Mouse (Mus musculus) myocyte (in vitro differentiated cells): Measurements from ENCODE around the gene Gtf2h4. TPM values are rescaled to one million over a fixed set of nuclear protein-coding genes. Genes with fewer than 3 reads are reported as not detected.

ENCODE experiments used
- H3K27me3 ChIP-seq: one replicate; pipeline ENCODE4 v1.6.1; 2011; ENCODE audit not compliant: control insufficient read depth, insufficient read depth, insufficient read length
- H3K36me3 ChIP-seq: one replicate; pipeline ENCODE4 v1.6.1; 2011; ENCODE audit not compliant: control insufficient read depth, insufficient read depth
- H3K4me2 ChIP-seq: one replicate; pipeline ENCODE4 v1.6.1; 2011; ENCODE audit warnings: low read depth, control low read depth
- H3K4me3 ChIP-seq: one replicate; pipeline ENCODE4 v1.5.1; 2011; ENCODE audit warnings: mild to moderate bottlenecking, control low read depth, moderate library complexity
- H3K79me2 ChIP-seq: one replicate; pipeline ENCODE4 v1.6.1; 2011; ENCODE audit not compliant: control insufficient read depth, insufficient read depth
- H3ac ChIP-seq: one replicate; pipeline ENCODE4 v1.6.1; 2011; ENCODE audit not compliant: control insufficient read depth, insufficient read length
- CEBPB ChIP-seq: IDR thresholded peaks from 2 replicates; pipeline ENCODE4 v1.6.1; 2011; ENCODE audit warnings: mild to moderate bottlenecking, moderate library complexity; ENCODE audit not compliant: poor library complexity, insufficient read depth, severe bottlenecking
- E2F4 ChIP-seq: IDR thresholded peaks from one replicate; pipeline ENCODE4 v1.6.1; 2011; ENCODE audit warnings: mild to moderate bottlenecking, control low read depth, moderate library complexity; ENCODE audit not compliant: insufficient read depth
- MAX ChIP-seq: IDR thresholded peaks from one replicate; pipeline ENCODE4 v1.6.1; 2011; ENCODE audit warnings: low read depth, mild to moderate bottlenecking, control low read depth
- MYOD1 ChIP-seq, 3 experiments: IDR thresholded peaks; one replicate each; pipeline ENCODE4 v1.6.1; 2011; ENCODE audit warnings: control low read depth in 2 of 3, low read depth in 2 of 3, mild to moderate bottlenecking in 2 of 3, moderate library complexity in 1 of 3; ENCODE audit not compliant: insufficient read length in 2 of 3, control insufficient read depth in 1 of 3
- MYOG ChIP-seq, 3 experiments: IDR thresholded peaks; one replicate each; pipeline ENCODE4 v1.6.1; 2011; ENCODE audit warnings: control low read depth in 2 of 3, low read depth in 2 of 3, mild to moderate bottlenecking in 2 of 3; ENCODE audit not compliant: insufficient read length in 2 of 3, control insufficient read depth in 1 of 3, insufficient read depth in 1 of 3
- POLR2A ChIP-seq: IDR thresholded peaks from one replicate; pipeline ENCODE4 v1.6.1; 2011; ENCODE audit warnings: low read depth, mild to moderate bottlenecking, control low read depth, moderate library complexity; ENCODE audit not compliant: insufficient read length
- POLR2AphosphoS2 ChIP-seq: IDR thresholded peaks from one replicate; pipeline ENCODE4 v1.6.1; 2011; ENCODE audit warnings: low read depth, control low read depth; ENCODE audit not compliant: insufficient read length
- REST ChIP-seq: IDR thresholded peaks from one replicate; pipeline ENCODE4 v1.6.1; 2011; ENCODE audit warnings: mild to moderate bottlenecking, control low read depth, moderate library complexity; ENCODE audit not compliant: insufficient read depth, insufficient read length
- SRF ChIP-seq: IDR thresholded peaks from one replicate; pipeline ENCODE4 v1.6.1; 2011; ENCODE audit warnings: low read depth; ENCODE audit not compliant: control insufficient read depth, insufficient read length
- TCF12 ChIP-seq: IDR thresholded peaks from one replicate; pipeline ENCODE4 v1.6.1; 2011; ENCODE audit warnings: mild to moderate bottlenecking, control low read depth; ENCODE audit not compliant: poor library complexity, insufficient read depth, severe bottlenecking
- TCF3 ChIP-seq: IDR thresholded peaks from one replicate; pipeline ENCODE4 v1.6.1; 2011; ENCODE audit warnings: low read depth, control low read depth; ENCODE audit not compliant: insufficient read length
- USF1 ChIP-seq: IDR thresholded peaks from one replicate; pipeline ENCODE4 v1.6.1; 2011; ENCODE audit warnings: low read depth, mild to moderate bottlenecking, control low read depth, moderate library complexity
- polyA plus RNA-seq: library from polyadenylated mRNA; unstranded; fragments of >200 nt; fragmentation: generic; extraction: Trizol; gene quantifications from one replicate; pipeline ENCODE4 v1.2.1, GENCODE M21; 2012; ENCODE audit warnings: missing spikeins

The Gtf2h4 gene
- polyA plus RNA-seq, 1 experiment, result 27.4 TPM

DNA sequence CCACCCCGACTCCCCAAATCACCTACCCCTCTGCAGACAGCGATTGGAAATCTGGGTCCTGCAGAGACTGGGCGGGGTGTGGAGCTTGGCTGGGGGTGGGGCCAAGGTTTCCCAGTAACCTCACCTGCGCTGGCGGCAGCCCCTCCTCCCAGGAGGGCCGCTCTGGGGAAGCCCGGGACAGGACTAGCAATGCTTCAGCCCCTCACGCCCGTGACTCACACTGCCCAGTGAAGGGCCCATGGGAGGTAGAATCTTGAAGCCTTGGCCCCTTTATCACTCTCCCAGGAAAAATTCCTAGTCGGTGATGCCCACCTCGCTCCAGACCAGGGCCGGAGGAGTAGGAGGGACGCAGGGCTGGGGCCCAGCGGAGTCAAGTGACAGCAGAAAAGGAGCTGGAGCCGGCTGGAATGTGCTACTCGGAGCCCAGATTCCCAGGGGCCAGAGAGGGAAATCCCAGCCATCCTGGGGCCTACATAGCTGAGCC is 28.5 kb upstream of the Gtf2h4 start:
- H3K36me3 ChIP-seq, result no peaks in the 10 kb centered on the region
- peak overlapping the region; percentile 87 for H3K4me2 ChIP-seq
- H3ac ChIP-seq, result peak overlapping the region; percentile 22
- no peak for TF ChIP-seq REST
- TF ChIP-seq MYOD1 (IDR thresholded peaks at IDR 0.05; ENCODE audit: control insufficient read depth in 1 of 3, insufficient read length in 2 of 3, low read depth in 2 of 3), result no peak
- no peaks in the 10 kb centered on the region for H3K27me3 ChIP-seq
- peak overlapping the region; percentile 52 for H3K4me3 ChIP-seq
- peaks cover 33% of the 10 kb centered on the region for H3K79me2 ChIP-seq

DNA sequence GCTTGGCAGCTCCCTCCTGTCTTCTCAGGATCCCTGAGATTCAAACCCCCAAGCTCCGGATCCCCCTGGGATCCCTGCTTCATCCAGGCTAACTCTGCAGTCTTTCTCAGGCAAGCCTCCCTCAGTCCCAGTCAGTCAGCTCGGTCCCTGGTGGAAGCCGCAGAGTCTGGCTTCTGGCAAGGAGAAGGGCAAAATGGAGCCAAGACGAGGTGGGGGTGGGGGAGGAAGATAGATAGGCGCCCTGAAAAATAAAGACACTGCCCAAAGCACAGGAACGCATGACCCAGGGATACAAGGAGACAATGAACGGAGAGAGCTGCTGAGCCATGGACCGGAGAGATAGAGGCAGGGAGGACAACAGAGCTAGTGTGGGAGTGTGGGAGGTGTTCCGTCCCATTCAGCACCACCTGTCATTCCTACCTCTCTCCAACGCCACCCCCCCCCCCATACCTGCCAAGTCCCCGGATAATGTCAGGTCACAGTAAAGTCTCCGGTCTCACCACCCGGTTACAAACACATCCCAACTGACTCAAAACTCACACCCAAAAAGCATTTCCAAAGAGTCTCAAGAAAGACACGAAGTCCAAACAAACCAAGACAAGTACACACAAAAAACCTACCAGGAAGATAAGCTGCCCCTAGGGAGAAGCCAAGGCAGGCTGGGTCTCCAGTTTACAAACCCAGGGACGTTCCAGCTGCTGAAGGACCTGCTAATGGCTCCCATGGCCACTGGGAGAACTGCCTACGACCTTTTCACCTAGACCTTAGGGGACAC is 27.9 kb upstream of the Gtf2h4 start:
- peaks cover 39% of the 10 kb centered on the region for H3K79me2 ChIP-seq
- H3ac ChIP-seq, result peak overlapping the region; percentile 22
- H3K4me2 ChIP-seq, result peak overlapping the region; percentile 87
- no peaks in the 10 kb centered on the region for H3K36me3 ChIP-seq
- H3K27me3 ChIP-seq, result no peaks in the 10 kb centered on the region
- TF ChIP-seq POLR2A (no peak), REST (no peak), POLR2AphosphoS2 (no peak), TCF3 (no peak), E2F4 (no peak), SRF (no peak), MYOD1 (IDR thresholded peaks at IDR 0.05; ENCODE audit: control insufficient read depth in 1 of 3, insufficient read length in 2 of 3, low read depth in 2 of 3) (no peak), MAX (no peak)
- peak overlapping the region; percentile 52 for H3K4me3 ChIP-seq

DNA sequence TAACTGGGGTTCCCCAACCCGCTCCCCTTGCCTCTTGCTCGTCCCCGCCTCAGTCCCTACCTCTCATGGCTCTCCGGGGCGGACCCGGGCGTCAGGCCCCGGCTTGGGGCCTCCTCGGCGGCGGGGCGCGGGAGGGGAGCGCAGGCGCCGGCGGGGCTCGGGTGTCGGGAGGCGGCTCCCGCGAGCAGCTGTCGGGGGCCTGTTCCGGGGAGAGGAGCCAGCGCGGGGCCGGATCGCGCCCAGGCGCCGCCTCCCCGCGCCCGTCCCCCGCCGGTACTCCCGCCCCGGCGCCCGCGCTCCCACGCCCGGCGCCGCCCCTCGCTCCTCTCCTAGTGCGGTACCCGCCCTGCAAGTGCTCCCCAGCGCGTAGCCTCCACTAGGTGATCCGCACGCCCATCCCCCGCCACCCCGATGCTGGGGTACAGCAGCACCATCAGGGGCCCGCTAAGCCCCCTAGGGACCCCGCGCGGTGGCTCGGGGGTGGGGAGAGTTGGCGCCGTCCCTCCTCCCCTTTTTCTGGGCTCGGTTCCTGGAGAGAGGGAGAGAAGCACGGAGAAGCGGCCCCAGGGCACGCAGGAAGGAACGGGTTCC is 26.9 kb upstream of the Gtf2h4 start:
- peak; percentile 76 for TF ChIP-seq POLR2AphosphoS2
- no peak for TF ChIP-seq CEBPB
- peak; percentile 77 for TF ChIP-seq POLR2A
- TF ChIP-seq SRF, result no peak
- no peak for TF ChIP-seq MAX
- no peak for TF ChIP-seq E2F4
- TF ChIP-seq USF1, result no peak
- TF ChIP-seq REST, result no peak
- peak in 2 of 3 experiments; percentile 84 to 86 for TF ChIP-seq MYOD1 (IDR thresholded peaks at IDR 0.05; ENCODE audit: control insufficient read depth in 1 of 3, insufficient read length in 2 of 3, low read depth in 2 of 3)
- TF ChIP-seq MYOG (IDR thresholded peaks at IDR 0.05; ENCODE audit: control insufficient read depth in 1 of 3, insufficient read depth in 1 of 3, insufficient read length in 2 of 3, low read depth in 2 of 3), result peak; percentile 14 to 91 (median 78)
- no peak for TF ChIP-seq TCF12
- no peak for TF ChIP-seq TCF3
- Histone ChIP-seq H3K36me3 (no peaks in the 10 kb centered on the region), H3K4me3 (peak overlapping the region; percentile 52), H3K4me2 (peak overlapping the region; percentile 89), H3ac (peak overlapping the region; percentile 22), H3K79me2 (peaks cover 49% of the 10 kb centered on the region), H3K27me3 (no peaks in the 10 kb centered on the region)

DNA sequence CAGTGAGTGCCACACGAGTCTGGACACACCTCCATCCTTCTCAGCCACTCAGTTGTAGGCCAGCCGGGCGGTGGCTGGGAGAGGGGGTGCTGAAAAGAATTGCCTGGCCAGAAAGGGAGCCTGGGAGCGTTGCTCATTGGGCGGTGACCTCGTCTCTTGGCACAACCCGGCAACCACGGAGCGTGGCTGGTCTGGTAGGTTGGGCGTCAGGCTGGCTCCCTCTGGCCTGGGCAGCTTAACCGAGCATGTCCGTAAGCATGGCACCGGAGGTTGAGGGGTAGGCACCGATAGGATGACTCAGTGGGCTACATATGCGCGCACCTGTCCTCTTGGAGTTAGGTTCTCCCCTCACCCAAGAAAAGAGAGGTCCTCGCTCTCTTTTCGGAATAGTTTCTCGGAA is 26.4 kb upstream of the Gtf2h4 start:
- Histone ChIP-seq H3K27me3 (no peaks in the 10 kb centered on the region), H3K36me3 (no peaks in the 10 kb centered on the region), H3K4me2 (peak overlapping the region; percentile 89), H3ac (peak overlapping the region; percentile 22), H3K4me3 (peak overlapping the region; percentile 52), H3K79me2 (peaks cover 54% of the 10 kb centered on the region)
- TF ChIP-seq E2F4 (no peak), POLR2A (peak; percentile 94), TCF3 (no peak), USF1 (no peak), MYOD1 (IDR thresholded peaks at IDR 0.05; ENCODE audit: control insufficient read depth in 1 of 3, insufficient read length in 2 of 3, low read depth in 2 of 3) (peak in 2 of 3 experiments; percentile 57 to 81), POLR2AphosphoS2 (peak; percentile 88), TCF12 (no peak), MAX (no peak), MYOG (IDR thresholded peaks at IDR 0.05; ENCODE audit: control insufficient read depth in 1 of 3, insufficient read depth in 1 of 3, insufficient read length in 2 of 3, low read depth in 2 of 3) (peak in 1 of 3 experiments; percentile 59), SRF (no peak), CEBPB (no peak), REST (no peak)

DNA sequence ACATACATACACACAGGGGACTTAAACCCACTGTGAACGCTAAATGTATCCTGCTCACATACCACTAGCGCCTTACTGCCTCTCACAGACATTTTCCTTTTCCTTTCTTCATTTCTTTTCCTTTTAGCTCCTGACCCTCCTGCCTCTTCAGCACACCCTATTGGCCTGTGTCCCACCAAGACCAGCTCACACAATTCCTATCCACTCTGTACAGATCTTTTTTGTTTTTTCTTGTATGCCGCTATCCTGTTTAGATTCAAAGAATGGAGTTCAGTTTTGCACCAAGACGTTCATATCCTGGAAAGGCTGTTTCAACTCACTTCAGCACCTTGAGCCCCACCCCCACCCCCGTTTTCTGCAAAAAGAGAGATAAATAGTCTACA is 25.0 kb upstream of the Gtf2h4 start:
- peak overlapping the region; percentile 89 for H3K4me2 ChIP-seq
- peak overlapping the region; percentile 52 for H3K4me3 ChIP-seq
- peaks cover 3% of the 10 kb centered on the region for H3K36me3 ChIP-seq
- H3ac ChIP-seq, result no peak overlapping the region
- no peaks in the 10 kb centered on the region for H3K27me3 ChIP-seq
- peaks cover 64% of the 10 kb centered on the region for H3K79me2 ChIP-seq
- TF ChIP-seq CEBPB (no peak), TCF3 (no peak), TCF12 (no peak), E2F4 (no peak), MAX (no peak), POLR2AphosphoS2 (no peak), MYOD1 (IDR thresholded peaks at IDR 0.05; ENCODE audit: control insufficient read depth in 1 of 3, insufficient read length in 2 of 3, low read depth in 2 of 3) (no peak), POLR2A (no peak)
